9 mouse cellular contexts compared by ENCODE assay signal in genomic region chr10:81427804-81428506, GRCm38 (mm10). TPM values are rescaled to one million over a fixed set of nuclear protein-coding genes. Genes with fewer than 3 reads are reported as not detected.
DNase-seq lines count a peak whose midpoint lies in the region; ATAC-seq and TF ChIP-seq lines count a peak whose summit lies in the region.
"Had no signal": no experiment of that assay in that cellular context is flagged by ENCODE, and none has a peak within 500 bp of the region (broad histone marks: within the 10 kb centered on the region; RNA-seq: fewer than 3 reads in every experiment).

No protein-coding gene starts in this region.

- H3K9ac ChIP-seq in lung, postnatal 0 days (replicated peaks; ENCODE audit: low read depth) = no peak overlapping the region

- no peak overlapping the region for H3K27ac ChIP-seq in lung, postnatal 0 days (ENCODE audit: low read length)
- H3K27ac ChIP-seq: neural tube, embryonic 12.5 days had no signal

- WGBS in lung, postnatal 0 days = 81% methylated on average over 8 of the region's 8 CpGs

- TF ChIP-seq EP300 in lung, postnatal 0 days (IDR thresholded peaks at IDR 0.05) = no peak

- H3K36me3 ChIP-seq in lung, postnatal 0 days (ENCODE audit: insufficient read depth, low read length) = no peaks in the 10 kb centered on the region
- H3K36me3 ChIP-seq: neural tube, embryonic 12.5 days had no signal

- no peak for ATAC-seq in lung, postnatal 0 days
- no peak for ATAC-seq in granulocyte monocyte progenitor cell, adult 5-6 weeks (replicated peaks; ENCODE audit: poor library complexity, severe bottlenecking)

- H3K4me3 ChIP-seq in lung, postnatal 0 days (ENCODE audit: low read depth, low read length) = no peak overlapping the region

- peaks cover 25% of the 10 kb centered on the region; the same call in 1 of the 2 replicates for H3K4me1 ChIP-seq in lung, postnatal 0 days (ENCODE audit: insufficient read depth, low read depth, low read length)

- H3K4me2 ChIP-seq in lung, postnatal 0 days (replicated peaks; ENCODE audit: low read depth, low read length) = no peak overlapping the region

- H3K9me3 ChIP-seq in lung, postnatal 0 days (ENCODE audit: low read length) = no peaks in the 10 kb centered on the region
- H3K9me3 ChIP-seq: neural tube, embryonic 12.5 days had no signal

- TF ChIP-seq CTCF in lung, postnatal 0 days (IDR thresholded peaks at IDR 0.05) = no peak

- H3K27me3 ChIP-seq in lung, postnatal 0 days (replicated peaks; ENCODE audit: insufficient read depth, low read length) = no peaks in the 10 kb centered on the region

- peak; percentile 37 to 58 for DNase-seq in adrenal gland, adult (ENCODE audit: inconsistent age in 2 of 2, low spot score in 1 of 2)
- no peak for DNase-seq in adrenal gland, postnatal 10 days
- DNase-seq in lung, postnatal 4 days = peak; percentile 4 to 26
- no peak for DNase-seq in lung, postnatal 0 days (ENCODE audit: low spot score)
- peak; percentile 49 for DNase-seq in brain, adult 2 months (ENCODE audit: low read depth, low spot score)
- peak; percentile 25 for DNase-seq in kidney, postnatal 10 days
- no peak for DNase-seq in c-Kit-positive CD71-positive TER-119-positive erythroid progenitor cells, embryonic 14.5 days (ENCODE audit: low spot score)

RNA-seq across cellular contexts. Expression of gene Nfic, which starts 27.5 kb away (rescaled TPM):
- total RNA-seq in adrenal gland, postnatal 10 days (2021) = 100 to 1,000 TPM in 1 of 2 experiments, 10 to 100 TPM in 1; 99.9 to 129 TPM
- 73.6 and 83.9 TPM in 2 replicates for polyA plus RNA-seq in lung, postnatal 0 days (2015; fragmentation: Nextera tagmentation; extraction: Ambion mirVana)
- 39.6 and 41.7 TPM in 2 replicates for total RNA-seq in granulocyte monocyte progenitor cell, adult 5-6 weeks (2014; fragmentation: Nextera tagmentation)
- 5.3 and 10.5 TPM in 2 replicates for total RNA-seq in granulocyte monocyte progenitor cell, adult 5-6 weeks (2017)

RNA-seq across cellular contexts. Expression of gene Smim24, which starts 35.1 kb away (rescaled TPM):
- total RNA-seq in adrenal gland, postnatal 10 days (2021) = 1 to 10 TPM; 1.2 to 1.6 TPM
- polyA plus RNA-seq in lung, postnatal 0 days (2015; fragmentation: Nextera tagmentation; extraction: Ambion mirVana) = 3.1 and 3.6 TPM in 2 replicates
- total RNA-seq in granulocyte monocyte progenitor cell, adult 5-6 weeks (2014; fragmentation: Nextera tagmentation) = 37.5 and 43.6 TPM in 2 replicates
- total RNA-seq in granulocyte monocyte progenitor cell, adult 5-6 weeks (2017) = 11.5 and 13.3 TPM in 2 replicates

RNA-seq across cellular contexts. Expression of gene Gm48552, which starts 39.1 kb away (rescaled TPM):
- 1 to 10 TPM in 1 of 2 experiments, under 1 TPM in 1; 0.45 to 1.9 TPM for total RNA-seq in adrenal gland, postnatal 10 days (2021)
- 0.20 and 0.63 TPM in 2 replicates for polyA plus RNA-seq in lung, postnatal 0 days (2015; fragmentation: Nextera tagmentation; extraction: Ambion mirVana)
- total RNA-seq in granulocyte monocyte progenitor cell, adult 5-6 weeks (2014; fragmentation: Nextera tagmentation) = 2.2 TPM in 1 of 2 replicates, not detected in the other
- total RNA-seq in granulocyte monocyte progenitor cell, adult 5-6 weeks (2017) = not detected in 2 replicates

RNA-seq across cellular contexts. Expression of gene Gm48551, which starts 43.7 kb away (rescaled TPM):
- 1 to 10 TPM; 1.1 to 1.6 TPM for total RNA-seq in adrenal gland, postnatal 10 days (2021)
- 2.4 and 3.0 TPM in 2 replicates for polyA plus RNA-seq in lung, postnatal 0 days (2015; fragmentation: Nextera tagmentation; extraction: Ambion mirVana)
- total RNA-seq in granulocyte monocyte progenitor cell, adult 5-6 weeks (2014; fragmentation: Nextera tagmentation) = 4.0 TPM in 1 of 2 replicates, not detected in the other
- total RNA-seq in granulocyte monocyte progenitor cell, adult 5-6 weeks (2017) = 0.30 TPM in 1 of 2 replicates, not detected in the other

RNA-seq across cellular contexts. Expression of gene Dohh, which starts 43.7 kb away (rescaled TPM):
- total RNA-seq in adrenal gland, postnatal 10 days (2021) = 10 to 100 TPM; 52.8 to 54.2 TPM
- 49.4 and 55.2 TPM in 2 replicates for polyA plus RNA-seq in lung, postnatal 0 days (2015; fragmentation: Nextera tagmentation; extraction: Ambion mirVana)
- 12.2 and 34.9 TPM in 2 replicates for total RNA-seq in granulocyte monocyte progenitor cell, adult 5-6 weeks (2014; fragmentation: Nextera tagmentation)
- total RNA-seq in granulocyte monocyte progenitor cell, adult 5-6 weeks (2017) = 41.8 and 46.2 TPM in 2 replicates

Comparison
In these comparisons a context has a peak if more than half of its experiments do, and no peak if none do; other contexts are left out.
1. DNase-seq: peak in adrenal gland, adult (2 of 2), lung, postnatal 4 days (2 of 2), brain, adult 2 months (single experiment) and kidney, postnatal 10 days (single experiment); none in adrenal gland, postnatal 10 days (single experiment), lung, postnatal 0 days (single experiment) and c-Kit-positive CD71-positive TER-119-positive erythroid progenitor cells, embryonic 14.5 days (single experiment).
2. RNA of gene Smim24, which starts 35.1 kb away (total RNA-seq): 11.5 to 43.6 TPM in granulocyte monocyte progenitor cell, adult 5-6 weeks; 1.2 to 1.6 TPM in adrenal gland, postnatal 10 days; every median in the first group is over 4 times any median in the second.